Mouse (Mus musculus): ENCODE results near the gene Gm28372. TPM values are rescaled to one million over a fixed set of nuclear protein-coding genes. Genes with fewer than 3 reads are reported as not detected.

The Gm28372 gene
- polyA plus RNA-seq, 1 experiment from 2014 or later: 0.14 TPM

- H3K9me3 ChIP-seq: no peaks in the 10 kb centered on the region
- peaks cover 55% of the 10 kb centered on the region for H3K36me3 ChIP-seq
- H3K4me1 ChIP-seq: no peaks in the 10 kb centered on the region
- no peak overlapping the region for H3K4me3 ChIP-seq (replicated peaks)
- no peak for ATAC-seq (ENCODE audit: insufficient read depth, low FRiP score, low read depth)
- H3K27me3 ChIP-seq (replicated peaks): no peaks in the 10 kb centered on the region
- no peak overlapping the region for H3K27ac ChIP-seq
- no peak overlapping the region for H3K4me2 ChIP-seq
- 91% methylated on average over 4 of the region's 4 CpGs for WGBS
- H3K9ac ChIP-seq: no peak overlapping the region
Measured at GRCm38 (mm10) chr2:130439840-130440480, 34.9 kb downstream of the Gm28372 start.

- no peaks in the 10 kb centered on the region for H3K4me1 ChIP-seq
- H3K9ac ChIP-seq: no peak overlapping the region
- no peak overlapping the region for H3K27ac ChIP-seq
- H3K27me3 ChIP-seq (replicated peaks): no peaks in the 10 kb centered on the region
- peaks cover 55% of the 10 kb centered on the region for H3K36me3 ChIP-seq
- no peak overlapping the region for H3K4me3 ChIP-seq (replicated peaks)
- H3K9me3 ChIP-seq: no peaks in the 10 kb centered on the region
- H3K4me2 ChIP-seq: no peak overlapping the region
- ATAC-seq (ENCODE audit: insufficient read depth, low FRiP score, low read depth): no peak
- WGBS: 87% methylated on average over 10 of the region's 10 CpGs
Measured at GRCm38 (mm10) chr2:130442162-130442561, 37.1 kb downstream of the Gm28372 start.

GRCm38 (mm10) chr2:130448449-130448848 lies 43.4 kb downstream of the Gm28372 start:
- H3K4me1 ChIP-seq: peaks cover 11% of the 10 kb centered on the region; the same call in 1 of the 2 replicates
- no peaks in the 10 kb centered on the region for H3K27me3 ChIP-seq (replicated peaks)
- H3K4me2 ChIP-seq: no peak overlapping the region
- H3K36me3 ChIP-seq: peaks cover 9% of the 10 kb centered on the region; the same call in 1 of the 2 replicates
- ATAC-seq (ENCODE audit: insufficient read depth, low FRiP score, low read depth): no peak
- H3K9me3 ChIP-seq: no peaks in the 10 kb centered on the region
- H3K9ac ChIP-seq: no peak overlapping the region
- no peak overlapping the region for H3K4me3 ChIP-seq (replicated peaks)
- H3K27ac ChIP-seq: no peak overlapping the region

DNA sequence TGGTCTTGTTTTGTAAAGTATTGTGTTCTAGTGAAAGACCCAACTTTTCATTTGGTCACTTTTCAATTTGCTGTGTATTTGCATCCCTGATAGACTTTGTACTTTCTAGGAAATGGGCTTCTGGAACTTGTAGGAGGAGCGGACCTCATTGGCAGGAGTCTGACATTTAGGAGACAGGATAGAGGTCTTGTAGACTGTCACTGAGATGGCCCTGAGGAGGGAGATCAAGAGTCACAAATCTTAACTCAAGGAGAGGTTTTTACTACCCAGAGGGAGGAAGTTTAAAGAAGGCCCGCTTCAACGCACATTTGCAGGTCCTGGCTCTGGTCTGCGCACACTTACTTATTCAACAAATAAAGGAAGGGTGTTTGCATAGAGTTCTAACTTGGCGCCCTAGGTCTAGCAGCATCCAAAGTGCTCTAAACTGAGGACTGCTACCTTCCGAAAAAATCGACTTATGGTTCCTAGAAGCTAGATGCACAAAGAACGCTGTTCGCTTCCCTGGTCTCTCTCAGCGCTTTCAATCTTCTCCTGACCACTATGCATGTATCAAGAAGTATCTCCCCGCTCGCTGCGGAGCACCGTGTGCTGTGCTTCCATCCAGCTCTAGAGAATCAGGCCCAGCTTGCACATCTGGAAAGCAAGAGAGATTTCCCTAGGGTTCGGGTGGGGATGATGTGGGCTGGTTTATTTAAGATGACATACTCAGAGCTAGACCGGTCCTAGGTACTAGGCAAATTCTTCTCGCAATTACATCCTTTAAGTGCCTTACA lies 44.2 kb downstream of the Gm28372 start:
- 9% methylated on average over 17 of the region's 17 CpGs for WGBS
- Histone ChIP-seq H3K4me2 (peak overlapping the region; percentile 93), H3K36me3 (peaks cover 3% of the 10 kb centered on the region; the same call in 1 of the 2 replicates), H3K4me3 (replicated peaks) (peak overlapping the region; percentile 88), H3K9ac (no peak overlapping the region), H3K9me3 (no peaks in the 10 kb centered on the region), H3K27me3 (replicated peaks) (no peaks in the 10 kb centered on the region), H3K4me1 (peaks cover 11% of the 10 kb centered on the region; the same call in 1 of the 2 replicates), H3K27ac (no peak overlapping the region)
- no peak for ATAC-seq (ENCODE audit: insufficient read depth, low FRiP score, low read depth)

DNA sequence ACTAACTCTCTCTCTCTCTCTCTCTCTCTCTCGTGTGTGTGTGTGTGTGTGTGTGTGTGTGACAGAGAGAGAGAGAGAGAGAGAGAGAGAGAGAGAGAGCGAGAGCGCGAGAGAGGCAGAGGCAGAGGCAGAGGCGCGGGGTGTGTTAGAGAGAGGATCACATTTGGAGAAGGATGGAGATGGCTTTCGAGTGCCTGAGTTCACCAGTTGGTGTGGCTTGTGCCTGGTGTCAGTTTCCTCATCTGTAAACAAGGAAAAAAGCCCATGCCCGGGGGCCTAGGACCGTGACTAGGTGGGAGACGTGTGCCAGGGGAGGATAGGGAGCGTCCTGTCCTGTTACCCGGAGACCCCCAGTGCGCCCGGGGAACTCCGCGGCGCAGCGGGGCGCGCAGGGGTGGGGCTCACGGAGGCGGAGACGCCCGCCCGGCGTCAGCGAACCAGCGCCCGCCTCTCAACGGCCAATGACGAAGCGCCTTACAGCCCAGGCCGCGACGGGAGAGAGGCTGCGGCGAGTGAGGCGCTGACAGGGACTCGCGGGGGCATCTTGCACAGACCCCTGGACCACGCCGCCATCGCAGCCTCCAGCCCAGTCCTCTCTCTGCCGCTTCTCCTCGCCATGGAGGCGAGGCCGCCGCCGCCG lies 44.9 kb downstream of the Gm28372 start, which contains the start of gene Ptpra:
Ptpra (plus strand) TSS at position 485 of the 640 bp plus-strand sequence.
- peak; percentile 96 for ATAC-seq (ENCODE audit: insufficient read depth, low FRiP score, low read depth)
- Histone ChIP-seq H3K36me3 (no peaks in the 10 kb centered on the region; the same call in 1 of the 2 replicates), H3K27me3 (replicated peaks) (no peaks in the 10 kb centered on the region), H3K9me3 (no peaks in the 10 kb centered on the region), H3K27ac (peak within 1 kb of the TSS; percentile 89), H3K4me2 (peak within 1 kb of the TSS; percentile 93), H3K9ac (peak within 1 kb of the TSS; percentile 70), H3K4me1 (peaks cover 11% of the 10 kb centered on the region; the same call in 1 of the 2 replicates), H3K4me3 (replicated peaks) (peak within 1 kb of the TSS; percentile 88)
- under 1% methylated on average over 43 of the region's 50 CpGs for WGBS

- Histone ChIP-seq H3K4me3 (replicated peaks) (peak overlapping the region; percentile 88), H3K27me3 (replicated peaks) (no peaks in the 10 kb centered on the region), H3K4me1 (peaks cover 11% of the 10 kb centered on the region; the same call in 1 of the 2 replicates), H3K36me3 (no peaks in the 10 kb centered on the region; the same call in 1 of the 2 replicates), H3K9ac (peak overlapping the region; percentile 70), H3K4me2 (peak overlapping the region; percentile 93), H3K27ac (peak overlapping the region; percentile 89), H3K9me3 (no peaks in the 10 kb centered on the region)
- ATAC-seq (ENCODE audit: insufficient read depth, low FRiP score, low read depth): peak; percentile 88
- WGBS: under 1% methylated on average over 43 of the region's 47 CpGs
Measured at GRCm38 (mm10) chr2:130450434-130450796, 45.4 kb downstream of the Gm28372 start.

DNA sequence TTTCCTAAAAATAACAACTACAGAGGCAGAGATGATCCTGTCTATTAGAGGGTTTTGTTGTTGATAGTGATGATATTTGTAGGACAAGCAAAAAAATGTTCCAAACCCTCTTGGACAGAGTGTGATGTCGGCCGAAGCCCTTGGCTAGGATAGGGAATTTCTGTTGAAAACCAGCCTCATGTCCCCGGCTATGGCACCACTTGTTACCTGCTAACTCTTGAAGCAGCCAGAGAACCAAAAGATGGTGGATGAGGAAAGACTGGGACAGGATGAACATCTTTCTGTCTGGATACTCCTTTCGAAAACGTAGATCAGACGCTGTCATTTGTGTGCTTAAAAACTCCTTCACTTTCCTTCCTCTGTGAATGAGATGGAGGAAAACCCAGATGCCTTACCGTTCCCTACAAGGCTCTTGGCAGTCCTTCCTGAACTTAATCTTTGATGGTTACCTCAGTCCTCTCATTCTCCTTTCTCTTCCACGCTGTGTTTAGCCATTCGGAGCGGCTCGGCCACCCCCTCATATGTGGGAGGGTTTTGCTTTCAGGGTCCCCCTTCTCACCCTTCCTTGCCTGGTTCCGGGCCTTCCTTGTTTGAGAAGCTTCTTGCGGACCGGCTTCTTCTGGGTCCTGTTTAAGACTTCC lies 46.2 kb downstream of the Gm28372 start:
- Histone ChIP-seq H3K4me1 (peaks cover 11% of the 10 kb centered on the region; the same call in 1 of the 2 replicates), H3K27me3 (replicated peaks) (no peaks in the 10 kb centered on the region), H3K4me2 (peak overlapping the region; percentile 93), H3K9ac (peak overlapping the region; percentile 70), H3K36me3 (no peaks in the 10 kb centered on the region), H3K27ac (no peak overlapping the region), H3K4me3 (replicated peaks) (peak overlapping the region; percentile 88), H3K9me3 (no peaks in the 10 kb centered on the region)
- 62% methylated on average over 14 of the region's 14 CpGs for WGBS
- no peak for ATAC-seq (ENCODE audit: insufficient read depth, low FRiP score, low read depth)

- H3K4me1 ChIP-seq: peaks cover 11% of the 10 kb centered on the region; the same call in 1 of the 2 replicates
- H3K9ac ChIP-seq: no peak overlapping the region
- 60% methylated on average over 3 of the region's 3 CpGs for WGBS
- H3K4me2 ChIP-seq: peak overlapping the region; percentile 93; the same call in 1 of the 2 replicates
- no peaks in the 10 kb centered on the region for H3K9me3 ChIP-seq
- H3K36me3 ChIP-seq: no peaks in the 10 kb centered on the region
- no peaks in the 10 kb centered on the region for H3K27me3 ChIP-seq (replicated peaks)
- no peak overlapping the region for H3K4me3 ChIP-seq (replicated peaks)
- no peak overlapping the region for H3K27ac ChIP-seq
- ATAC-seq (ENCODE audit: insufficient read depth, low FRiP score, low read depth): no peak
Measured at GRCm38 (mm10) chr2:130451727-130452090, 46.7 kb downstream of the Gm28372 start.

GRCm38 (mm10) chr2:130452266-130452665 lies 47.2 kb downstream of the Gm28372 start:
- H3K27ac ChIP-seq: no peak overlapping the region
- no peak overlapping the region for H3K4me3 ChIP-seq (replicated peaks)
- 55% methylated on average over 2 of the region's 2 CpGs for WGBS
- H3K27me3 ChIP-seq (replicated peaks): no peaks in the 10 kb centered on the region
- no peak for ATAC-seq (ENCODE audit: insufficient read depth, low FRiP score, low read depth)
- H3K36me3 ChIP-seq: no peaks in the 10 kb centered on the region
- no peak overlapping the region for H3K4me2 ChIP-seq
- peaks cover 11% of the 10 kb centered on the region; the same call in 1 of the 2 replicates for H3K4me1 ChIP-seq
- H3K9ac ChIP-seq: no peak overlapping the region
- no peaks in the 10 kb centered on the region for H3K9me3 ChIP-seq

DNA sequence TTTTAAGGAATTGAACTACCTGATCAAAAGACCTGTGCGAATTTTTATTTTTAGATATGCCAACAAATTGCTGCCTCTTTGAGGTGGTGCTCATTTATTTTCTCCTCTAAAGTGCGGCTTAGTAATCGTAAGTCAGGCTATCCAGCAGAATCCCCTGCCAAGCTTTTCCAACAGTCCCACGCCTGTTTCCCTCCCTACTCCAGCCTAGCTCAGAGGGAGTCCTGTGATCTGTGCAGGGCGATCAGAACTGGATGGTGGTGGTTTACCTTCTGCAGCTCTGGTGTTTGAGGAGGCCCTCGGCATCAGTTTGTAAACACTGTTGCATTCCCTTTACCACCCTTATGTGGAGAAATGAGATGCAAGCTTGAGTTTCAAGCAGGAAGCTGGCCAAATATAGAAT lies 48.4 kb downstream of the Gm28372 start:
- Histone ChIP-seq H3K9ac (no peak overlapping the region), H3K4me2 (no peak overlapping the region), H3K4me1 (peaks cover 11% of the 10 kb centered on the region; the same call in 1 of the 2 replicates), H3K27ac (no peak overlapping the region), H3K36me3 (no peaks in the 10 kb centered on the region), H3K4me3 (replicated peaks) (no peak overlapping the region), H3K9me3 (no peaks in the 10 kb centered on the region), H3K27me3 (replicated peaks) (no peaks in the 10 kb centered on the region)
- 71% methylated on average over 6 of the region's 6 CpGs for WGBS
- no peak for ATAC-seq (ENCODE audit: insufficient read depth, low FRiP score, low read depth)

- WGBS: 62% methylated on average over 6 of the region's 6 CpGs
- no peak overlapping the region for H3K27ac ChIP-seq
- H3K9me3 ChIP-seq: no peaks in the 10 kb centered on the region
- H3K4me2 ChIP-seq: no peak overlapping the region
- no peak for ATAC-seq (ENCODE audit: insufficient read depth, low FRiP score, low read depth)
- peaks cover 11% of the 10 kb centered on the region; the same call in 1 of the 2 replicates for H3K4me1 ChIP-seq
- H3K36me3 ChIP-seq: no peaks in the 10 kb centered on the region
- H3K27me3 ChIP-seq (replicated peaks): no peaks in the 10 kb centered on the region
- H3K4me3 ChIP-seq (replicated peaks): no peak overlapping the region
- no peak overlapping the region for H3K9ac ChIP-seq
Measured at GRCm38 (mm10) chr2:130454748-130455370, 49.8 kb downstream of the Gm28372 start.
